Mouse (Mus musculus): ENCODE results near the gene Olfr960. TPM values are rescaled to one million over a fixed set of nuclear protein-coding genes. Genes with fewer than 3 reads are reported as not detected.

Olfr960 gene
- not detected in 2 replicates for polyA plus RNA-seq (2016; fragmentation: Nextera tagmentation; extraction: Ambion mirVana)

DNA sequence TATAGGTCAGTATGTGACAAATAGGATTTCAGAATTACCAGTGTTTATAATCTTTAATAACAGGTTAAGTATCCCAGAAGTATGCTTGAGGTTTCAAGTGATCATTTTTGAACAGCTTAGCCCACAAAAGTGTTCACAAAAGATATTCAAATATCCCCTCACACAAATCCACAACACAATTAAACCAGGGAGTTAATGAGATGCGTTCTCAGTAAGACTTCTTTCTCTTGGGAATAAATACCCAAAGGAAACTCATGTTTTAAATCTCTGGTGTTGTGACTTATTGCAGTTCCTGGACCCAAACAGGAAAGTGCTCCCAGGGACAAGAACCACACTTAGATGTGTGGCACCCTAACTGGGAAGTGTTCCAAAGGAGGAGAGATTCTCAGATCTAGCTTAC is at the start of gene Olfr960:
Olfr960 (plus strand) TSS at position 301 of the 400 bp plus-strand sequence.
- Histone ChIP-seq H3K4me1 (no peaks in the 10 kb centered on the region), H3K9me3 (replicated peaks) (no peaks in the 10 kb centered on the region), H3K27me3 (no peaks in the 10 kb centered on the region), H3K9ac (no peak within 1 kb of the TSS), H3K4me2 (replicated peaks) (no peak within 1 kb of the TSS), H3K36me3 (no peaks in the 10 kb centered on the region), H3K27ac (no peak within 1 kb of the TSS), H3K4me3 (no peak within 1 kb of the TSS)
- 67% methylated on average over 1 of the region's 1 CpGs for WGBS
- no peak for ATAC-seq (ENCODE audit: low FRiP score)

GRCm38 (mm10) chr9:39575469-39575868 is 45.7 kb upstream of the Olfr960 start, which contains the start of gene Olfr959:
Olfr959 (minus strand) TSS chr9:39575569.
- Histone ChIP-seq H3K4me2 (replicated peaks) (no peak within 1 kb of the TSS), H3K9ac (no peak within 1 kb of the TSS), H3K4me1 (no peaks in the 10 kb centered on the region), H3K27me3 (no peaks in the 10 kb centered on the region), H3K4me3 (no peak within 1 kb of the TSS), H3K9me3 (replicated peaks) (no peaks in the 10 kb centered on the region), H3K27ac (no peak within 1 kb of the TSS), H3K36me3 (no peaks in the 10 kb centered on the region)
- no peak for ATAC-seq (ENCODE audit: low FRiP score)
- 77% methylated on average over 3 of the region's 3 CpGs for WGBS

DNA sequence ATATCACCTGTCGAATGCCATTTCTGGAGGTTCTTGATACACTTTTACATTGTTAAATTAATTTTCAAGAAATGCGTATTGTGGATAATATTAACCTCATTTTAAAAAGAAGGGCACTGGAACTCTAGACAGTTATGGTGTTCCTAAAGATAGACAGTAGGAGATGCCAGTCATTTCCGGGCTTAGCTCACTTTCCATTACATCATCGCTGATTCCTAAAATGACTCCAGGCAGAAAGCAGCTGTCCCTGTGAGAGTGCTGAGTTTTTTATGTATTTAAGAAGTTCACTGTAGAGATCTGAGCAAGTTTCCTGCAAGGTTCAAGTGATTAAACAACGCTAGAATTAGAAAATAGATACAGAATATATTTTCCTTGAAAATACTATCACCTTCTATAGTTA is 44.1 kb upstream of the Olfr960 start:
- no peaks in the 10 kb centered on the region for H3K36me3 ChIP-seq
- no peak overlapping the region for H3K4me2 ChIP-seq (replicated peaks)
- no peaks in the 10 kb centered on the region for H3K27me3 ChIP-seq
- 91% methylated on average over 5 of the region's 5 CpGs for WGBS
- H3K9ac ChIP-seq, result no peak overlapping the region
- no peak overlapping the region for H3K27ac ChIP-seq
- H3K4me3 ChIP-seq, result no peak overlapping the region
- no peaks in the 10 kb centered on the region for H3K4me1 ChIP-seq
- no peak for ATAC-seq (ENCODE audit: low FRiP score)
- H3K9me3 ChIP-seq (replicated peaks), result no peaks in the 10 kb centered on the region

GRCm38 (mm10) chr9:39602536-39603332 is 18.4 kb upstream of the Olfr960 start:
- Histone ChIP-seq H3K27me3 (no peaks in the 10 kb centered on the region; the same call in 1 of the 2 replicates), H3K4me2 (replicated peaks) (peak overlapping the region; percentile 72), H3K9ac (peak overlapping the region; percentile 49), H3K4me1 (peaks cover 16% of the 10 kb centered on the region; the same call in 1 of the 2 replicates), H3K36me3 (no peaks in the 10 kb centered on the region), H3K4me3 (peak overlapping the region; percentile 39), H3K27ac (peak overlapping the region; percentile 35; the same call in 1 of the 2 replicates), H3K9me3 (replicated peaks) (no peaks in the 10 kb centered on the region)
- 0% methylated on average over 19 of the region's 19 CpGs for WGBS
- peak; percentile 92 for ATAC-seq (ENCODE audit: low FRiP score)

DNA sequence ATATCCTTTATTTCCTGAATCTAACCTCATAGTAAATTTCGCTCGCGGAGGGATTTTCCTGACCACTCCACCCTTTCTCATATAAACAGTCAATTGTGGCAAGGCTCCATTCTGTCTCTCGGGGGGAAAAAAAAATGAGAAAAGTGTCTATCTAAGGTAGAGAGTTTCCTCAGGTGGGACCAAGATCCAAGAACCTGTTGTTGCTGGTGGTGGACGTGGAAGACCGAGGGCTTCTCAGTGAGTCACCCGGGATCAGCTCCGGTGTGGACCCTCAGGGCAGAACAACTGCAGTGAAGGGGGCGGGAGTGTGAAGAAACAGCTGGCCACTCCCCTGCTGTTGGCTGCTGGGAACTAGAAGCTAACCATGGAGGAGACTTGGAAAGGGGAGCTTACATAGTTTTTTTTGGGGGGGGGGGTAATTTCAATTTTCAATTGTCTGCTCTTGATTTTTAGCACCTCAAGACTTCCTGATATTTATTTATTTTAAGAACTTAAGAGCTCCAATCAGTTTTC is 17.8 kb upstream of the Olfr960 start:
- 0 out of 2 replicates have a peak overlapping the region, but pooled peaks have one; percentile 35 for H3K27ac ChIP-seq
- peaks cover 16% of the 10 kb centered on the region; the same call in 1 of the 2 replicates for H3K4me1 ChIP-seq
- ATAC-seq (ENCODE audit: low FRiP score), result peak; percentile 74
- H3K27me3 ChIP-seq, result no peaks in the 10 kb centered on the region; the same call in 1 of the 2 replicates
- under 1% methylated on average over 9 of the region's 9 CpGs for WGBS
- peak overlapping the region; percentile 39 for H3K4me3 ChIP-seq
- no peaks in the 10 kb centered on the region for H3K9me3 ChIP-seq (replicated peaks)
- peak overlapping the region; percentile 72 for H3K4me2 ChIP-seq (replicated peaks)
- H3K9ac ChIP-seq, result peak overlapping the region; percentile 49
- H3K36me3 ChIP-seq, result no peaks in the 10 kb centered on the region

DNA sequence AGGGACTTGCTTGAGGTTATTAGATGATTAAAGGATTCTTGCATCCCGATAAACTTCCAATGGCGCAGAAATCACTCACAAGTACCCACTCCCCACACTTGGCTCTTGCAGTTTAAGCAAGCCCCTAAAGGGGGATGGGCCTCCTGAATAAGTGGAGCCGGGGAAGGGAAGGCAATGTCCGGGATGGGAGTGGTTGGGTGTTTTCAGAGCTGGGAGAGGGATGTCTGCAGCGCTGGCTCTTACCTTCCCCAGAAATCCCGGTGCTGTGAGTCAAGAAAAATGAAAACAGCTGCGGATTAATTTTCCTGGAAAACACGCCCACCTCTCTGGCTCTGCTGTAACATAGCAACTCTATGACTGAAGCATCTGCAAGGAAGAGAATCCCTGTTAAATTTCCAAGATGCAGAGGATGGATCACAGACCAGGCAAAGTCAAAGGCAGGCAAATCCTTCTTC is 17.1 kb upstream of the Olfr960 start, which contains the start of gene AW551984:
AW551984 (minus strand) TSS at position 405 of the 455 bp plus-strand sequence.
- peak within 1 kb of the TSS; percentile 39 for H3K4me3 ChIP-seq
- peak within 1 kb of the TSS; percentile 72 for H3K4me2 ChIP-seq (replicated peaks)
- peak within 1 kb of the TSS; percentile 49 for H3K9ac ChIP-seq
- no peak within 1 kb of the TSS for H3K27ac ChIP-seq
- no peak; the same call in 1 of the 2 replicates for ATAC-seq (ENCODE audit: low FRiP score)
- WGBS, result under 1% methylated on average over 8 of the region's 8 CpGs
- H3K9me3 ChIP-seq (replicated peaks), result no peaks in the 10 kb centered on the region
- no peaks in the 10 kb centered on the region; the same call in 1 of the 2 replicates for H3K27me3 ChIP-seq
- H3K36me3 ChIP-seq, result no peaks in the 10 kb centered on the region
- peaks cover 16% of the 10 kb centered on the region; the same call in 1 of the 2 replicates for H3K4me1 ChIP-seq

- no peak for ATAC-seq (ENCODE audit: low FRiP score)
- H3K4me1 ChIP-seq, result peaks cover 5% of the 10 kb centered on the region; the same call in 1 of the 2 replicates
- H3K9ac ChIP-seq, result no peak overlapping the region
- no peaks in the 10 kb centered on the region; the same call in 1 of the 2 replicates for H3K27me3 ChIP-seq
- no peak overlapping the region for H3K4me3 ChIP-seq
- no peaks in the 10 kb centered on the region for H3K9me3 ChIP-seq (replicated peaks)
- no peaks in the 10 kb centered on the region for H3K36me3 ChIP-seq
- no peak overlapping the region for H3K27ac ChIP-seq
- H3K4me2 ChIP-seq (replicated peaks), result no peak overlapping the region
Measured at GRCm38 (mm10) chr9:39608497-39608896, 12.7 kb upstream of the Olfr960 start.

- Histone ChIP-seq H3K4me1 (no peaks in the 10 kb centered on the region), H3K4me2 (replicated peaks) (no peak within 1 kb of the TSS), H3K9me3 (replicated peaks) (no peaks in the 10 kb centered on the region), H3K4me3 (no peak within 1 kb of the TSS), H3K27me3 (no peaks in the 10 kb centered on the region), H3K27ac (no peak within 1 kb of the TSS), H3K36me3 (no peaks in the 10 kb centered on the region), H3K9ac (no peak within 1 kb of the TSS)
- no peak for ATAC-seq (ENCODE audit: low FRiP score)
- WGBS, result 72% methylated on average over 3 of the region's 3 CpGs
Measured at GRCm38 (mm10) chr9:39610355-39610754, 10.8 kb upstream of the Olfr960 start, which contains the start of gene Olfr148. Olfr148 (plus strand) TSS chr9:39610655.

DNA sequence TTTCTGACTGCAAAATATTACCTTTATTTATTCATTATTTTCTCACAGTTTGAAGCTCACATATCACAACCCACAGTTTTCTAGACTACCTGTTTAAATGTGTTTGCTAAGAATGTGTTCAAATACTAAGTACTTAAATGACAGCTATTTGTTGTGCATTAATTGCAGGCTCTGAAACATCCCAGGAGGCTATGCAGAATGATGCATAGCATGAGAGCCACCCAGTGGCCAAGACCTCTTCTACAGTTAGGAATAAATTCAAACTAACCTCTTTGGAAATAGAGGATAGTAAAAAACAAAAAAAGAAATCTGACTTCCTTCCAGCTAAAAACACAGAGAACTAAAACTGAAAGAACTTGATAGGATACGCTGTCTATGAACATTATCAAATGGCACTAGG is 9.2 kb upstream of the Olfr960 start:
- WGBS, result 74% methylated on average over 1 of the region's 1 CpGs
- H3K4me3 ChIP-seq, result no peak overlapping the region
- no peaks in the 10 kb centered on the region for H3K9me3 ChIP-seq (replicated peaks)
- no peaks in the 10 kb centered on the region for H3K36me3 ChIP-seq
- H3K9ac ChIP-seq, result no peak overlapping the region
- no peak overlapping the region for H3K4me2 ChIP-seq (replicated peaks)
- H3K27me3 ChIP-seq, result no peaks in the 10 kb centered on the region
- H3K4me1 ChIP-seq, result no peaks in the 10 kb centered on the region
- no peak overlapping the region for H3K27ac ChIP-seq
- ATAC-seq (ENCODE audit: low FRiP score), result no peak

GRCm38 (mm10) chr9:39623783-39624182 is 2.6 kb downstream of the Olfr960 start:
- Histone ChIP-seq H3K4me1 (no peaks in the 10 kb centered on the region), H3K4me3 (no peak overlapping the region), H3K27ac (no peak overlapping the region), H3K36me3 (no peaks in the 10 kb centered on the region), H3K9me3 (replicated peaks) (no peaks in the 10 kb centered on the region), H3K4me2 (replicated peaks) (no peak overlapping the region), H3K27me3 (no peaks in the 10 kb centered on the region), H3K9ac (no peak overlapping the region)
- no peak for ATAC-seq (ENCODE audit: low FRiP score)
- WGBS, result 91% methylated on average over 3 of the region's 3 CpGs

- H3K27ac ChIP-seq, result no peak overlapping the region
- no peaks in the 10 kb centered on the region for H3K36me3 ChIP-seq
- 84% methylated on average over 2 of the region's 2 CpGs for WGBS
- ATAC-seq (ENCODE audit: low FRiP score), result no peak
- H3K4me3 ChIP-seq, result no peak overlapping the region
- H3K4me1 ChIP-seq, result no peaks in the 10 kb centered on the region
- H3K9me3 ChIP-seq (replicated peaks), result no peaks in the 10 kb centered on the region
- no peak overlapping the region for H3K9ac ChIP-seq
- no peak overlapping the region for H3K4me2 ChIP-seq (replicated peaks)
- H3K27me3 ChIP-seq, result no peaks in the 10 kb centered on the region
Measured at GRCm38 (mm10) chr9:39624711-39625110, 3.5 kb downstream of the Olfr960 start.

DNA sequence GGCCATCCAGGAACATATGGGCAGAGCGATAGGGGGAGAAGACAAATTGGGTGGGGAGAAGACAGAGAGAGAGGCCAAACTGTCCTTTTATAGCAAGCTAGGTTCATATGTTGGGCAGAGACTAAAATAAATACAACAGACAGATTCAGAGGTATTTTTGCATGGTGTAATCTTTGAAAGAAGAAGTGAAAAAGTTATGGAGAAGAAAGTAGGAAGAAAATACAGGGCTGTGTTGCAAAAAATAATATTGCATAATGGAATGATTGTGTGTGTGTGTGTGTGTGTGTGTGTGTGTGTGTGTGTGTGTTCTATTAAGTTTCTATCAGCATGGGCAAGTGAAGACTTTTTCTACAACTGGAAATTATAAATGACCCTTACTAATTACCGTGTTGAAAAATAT is 7.9 kb downstream of the Olfr960 start:
- Histone ChIP-seq H3K9me3 (replicated peaks) (no peaks in the 10 kb centered on the region), H3K27ac (no peak overlapping the region), H3K4me1 (no peaks in the 10 kb centered on the region), H3K4me2 (replicated peaks) (no peak overlapping the region), H3K36me3 (no peaks in the 10 kb centered on the region), H3K9ac (no peak overlapping the region), H3K27me3 (no peaks in the 10 kb centered on the region), H3K4me3 (no peak overlapping the region)
- ATAC-seq (ENCODE audit: low FRiP score), result no peak
- 90% methylated on average over 2 of the region's 2 CpGs for WGBS

Measured in hindbrain, embryonic 12.5 days (tissue).